Mouse (Mus musculus): ENCODE measurements around the gene S100a1.

The S100a1 gene

GRCm38 (mm10) chr3:90512276-90512675 is 1.9 kb downstream of the S100a1 start:
- no peak for DNase-seq (ENCODE audit: extremely low read depth, low read depth)

- DNase-seq (ENCODE audit: extremely low read depth, low read depth): no peak
Observed at GRCm38 (mm10) chr3:90509747-90510123, 4.5 kb downstream of the S100a1 start.

- DNase-seq (ENCODE audit: extremely low read depth, low read depth): peak; percentile 97
Observed at GRCm38 (mm10) chr3:90508950-90509746, 5.0 kb downstream of the S100a1 start, which contains the start of gene Chtop. Gene Chtop (minus strand): TSS chr3:90509498.

GRCm38 (mm10) chr3:90508287-90508949 is 5.8 kb downstream of the S100a1 start:
- peak; percentile 36 for DNase-seq (ENCODE audit: extremely low read depth, low read depth)

GRCm38 (mm10) chr3:90506362-90506761 is 7.8 kb downstream of the S100a1 start:
- DNase-seq (ENCODE audit: extremely low read depth, low read depth): no peak

GRCm38 (mm10) chr3:90505216-90505615 is 9.0 kb downstream of the S100a1 start:
- no peak for DNase-seq (ENCODE audit: extremely low read depth, low read depth)

- DNase-seq (ENCODE audit: extremely low read depth, low read depth): no peak
Observed at GRCm38 (mm10) chr3:90503444-90503843, 10.7 kb downstream of the S100a1 start.

GRCm38 (mm10) chr3:90497597-90497996 is 16.6 kb downstream of the S100a1 start:
- DNase-seq (ENCODE audit: extremely low read depth, low read depth): no peak

GRCm38 (mm10) chr3:90495850-90496525 is 18.2 kb downstream of the S100a1 start:
- DNase-seq (ENCODE audit: extremely low read depth, low read depth): no peak

GRCm38 (mm10) chr3:90493831-90494540 is 20.2 kb downstream of the S100a1 start:
- DNase-seq (ENCODE audit: extremely low read depth, low read depth): no peak

- DNase-seq (ENCODE audit: extremely low read depth, low read depth): peak; percentile 81
Observed at GRCm38 (mm10) chr3:90491350-90491749, 22.8 kb downstream of the S100a1 start.

GRCm38 (mm10) chr3:90490696-90491256 is 23.4 kb downstream of the S100a1 start, which contains the start of gene Snapin:
Gene Snapin (minus strand): TSS chr3:90491033.
- DNase-seq (ENCODE audit: extremely low read depth, low read depth): peak; percentile 95

- no peak for DNase-seq (ENCODE audit: extremely low read depth, low read depth)
Observed at GRCm38 (mm10) chr3:90488576-90488975, 25.6 kb downstream of the S100a1 start.

GRCm38 (mm10) chr3:90486998-90487397 is 27.2 kb downstream of the S100a1 start:
- DNase-seq (ENCODE audit: extremely low read depth, low read depth): no peak

- DNase-seq (ENCODE audit: extremely low read depth, low read depth): peak; percentile 98
Observed at GRCm38 (mm10) chr3:90475831-90476611, 38.2 kb downstream of the S100a1 start, which contains the start of gene Ilf2. Gene Ilf2 (plus strand): TSS chr3:90476126.

- DNase-seq (ENCODE audit: extremely low read depth, low read depth): peak; percentile 44
Observed at GRCm38 (mm10) chr3:90475151-90475830, 38.9 kb downstream of the S100a1 start.

- peak; percentile 85 for DNase-seq (ENCODE audit: extremely low read depth, low read depth)
Observed at GRCm38 (mm10) chr3:90472213-90472612, 42.0 kb downstream of the S100a1 start.

- DNase-seq (ENCODE audit: extremely low read depth, low read depth): no peak
Observed at GRCm38 (mm10) chr3:90467618-90468300, 46.4 kb downstream of the S100a1 start.

GRCm38 (mm10) chr3:90466311-90466766 is 47.9 kb downstream of the S100a1 start:
- DNase-seq (ENCODE audit: extremely low read depth, low read depth): peak; percentile 54
